Mouse (Mus musculus) lung, adult 2 months (tissue): ENCODE measurements around the gene Nav2.

Experiments
- CTCF ChIP-seq: fragments of 200-500 bp; IDR thresholded peaks from 2 replicates; pipeline ENCODE4 v1.5.1; 2011; ENCODE audit warnings: mild to moderate bottlenecking, low read length, control low read depth; ENCODE audit not compliant: insufficient read depth
- POLR2A ChIP-seq: fragments of 200-500 bp; IDR thresholded peaks from 2 replicates; pipeline ENCODE4 v1.6.1; 2011; ENCODE audit warnings: low read depth, mild to moderate bottlenecking, control low read depth, low read length, borderline replicate concordance; ENCODE audit errors: extremely low read depth

DNA sequence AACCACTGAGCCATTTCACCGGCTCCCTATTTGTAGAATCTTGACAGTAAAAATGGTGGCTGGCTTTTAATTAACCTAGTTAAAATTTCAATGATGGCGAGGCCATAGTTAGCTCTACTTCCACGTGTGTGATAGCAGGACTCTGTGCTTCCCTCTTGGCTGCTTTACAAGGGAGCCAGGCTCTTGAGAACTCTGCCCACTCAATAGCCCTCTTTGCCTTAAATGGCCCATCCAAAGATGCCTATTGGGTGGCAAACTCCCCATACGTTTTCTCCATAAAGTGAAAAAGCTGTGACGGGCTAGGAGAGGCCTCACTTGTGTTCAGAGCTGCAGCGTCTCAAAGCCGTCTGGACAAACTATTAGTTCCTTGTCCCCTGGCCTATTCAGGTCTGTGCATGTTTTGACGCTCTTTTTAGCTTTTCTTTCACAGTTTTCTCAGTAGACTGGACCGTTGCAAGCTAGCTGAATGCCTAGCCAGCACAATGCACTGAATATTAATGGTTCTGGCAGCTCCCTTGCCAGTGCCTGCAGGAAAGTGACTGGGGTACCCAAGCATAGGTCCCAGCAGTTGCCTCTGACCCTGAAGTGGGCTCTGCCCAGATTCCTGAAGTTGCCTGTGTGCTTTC lies 453.1 kb downstream of the Nav2 start:
- TF ChIP-seq POLR2A: no peak
- TF ChIP-seq CTCF: no peak
